Mouse (Mus musculus) cerebral cortex, adult 2 months (tissue): ENCODE data around the gene Lcn2.

Source experiments
- WGBS: fragments of 180-500 bp; shearing (Covaris S2); methylation state at CpG from one replicate; pipeline ENCODE4 v1.1.7; 2018; 5-methylcytosine and 5-hydroxymethylcytosine counted together

The Lcn2 gene

GRCm38 (mm10) chr2:32344056-32344455 is 44.0 kb downstream of the Lcn2 start:
- WGBS = 44% methylated on average over 10 of the region's 10 CpGs

GRCm38 (mm10) chr2:32343351-32343671 is 44.7 kb downstream of the Lcn2 start:
- WGBS = 80% methylated on average over 2 of the region's 2 CpGs

- WGBS = 34% methylated on average over 6 of the region's 6 CpGs
Observed at GRCm38 (mm10) chr2:32342539-32343350, 45.3 kb downstream of the Lcn2 start.

GRCm38 (mm10) chr2:32342039-32342438 is 46.0 kb downstream of the Lcn2 start:
- WGBS = 49% methylated on average over 4 of the region's 4 CpGs

GRCm38 (mm10) chr2:32341634-32341939 is 46.5 kb downstream of the Lcn2 start:
- 83% methylated on average over 4 of the region's 4 CpGs for WGBS

GRCm38 (mm10) chr2:32340836-32341633 is 47.0 kb downstream of the Lcn2 start:
- 62% methylated on average over 13 of the region's 13 CpGs for WGBS

GRCm38 (mm10) chr2:32339912-32340642 is 48.0 kb downstream of the Lcn2 start:
- WGBS = 49% methylated on average over 26 of the region's 26 CpGs

- 57% methylated on average over 15 of the region's 15 CpGs for WGBS
Observed at GRCm38 (mm10) chr2:32335888-32336287, 52.2 kb downstream of the Lcn2 start.
